Mouse (Mus musculus) regulatory T cell (primary cell): ENCODE results near the gene Alkbh3.

ENCODE experiments used
- in situ Hi-C: fragments of 300-600 bp; cut with MboI, MseI; formaldehyde crosslinking; loops from one replicate; pipeline ENCODE4 v1.15.1; 2025; ENCODE audit warnings: high pct_unique_total_duplicates

The Alkbh3 gene

GRCm38 (mm10) chr2:93996254-93996653, 14.4 kb downstream of the Alkbh3 start, which contains the start of gene Gm27027:
TSS of gene Gm27027 (minus strand) at chr2:93996354.
- in situ Hi-C loops: no loop called here

- in situ Hi-C loops: loop anchor here (5.0 kb wide), 1 partner anchor 111 kb away; no protein-coding TSS in a partner anchor
These were observed 17.8 kb downstream of the Alkbh3 start for GRCm38 (mm10) chr2:93992810-93993209.

GRCm38 (mm10) chr2:93992259-93992658, 18.3 kb downstream of the Alkbh3 start:
- in situ Hi-C loops: loop anchor here (5.0 kb wide), 1 partner anchor 110 kb away; no protein-coding TSS in a partner anchor

GRCm38 (mm10) chr2:93991336-93991735, 19.3 kb downstream of the Alkbh3 start:
- in situ Hi-C loops: loop anchor here (5.0 kb wide), 1 partner anchor 109 kb away; no protein-coding TSS in a partner anchor

- in situ Hi-C loops: no loop called here
These were observed 22.2 kb downstream of the Alkbh3 start for GRCm38 (mm10) chr2:93988440-93988839.

GRCm38 (mm10) chr2:93982457-93983235, 28.0 kb downstream of the Alkbh3 start:
- in situ Hi-C loops: no loop called here

GRCm38 (mm10) chr2:93979249-93980120, 31.1 kb downstream of the Alkbh3 start:
- in situ Hi-C loops: no loop called here

- in situ Hi-C loops: no loop called here
These were observed 34.0 kb downstream of the Alkbh3 start for GRCm38 (mm10) chr2:93976436-93977252.

- in situ Hi-C loops: no loop called here
These were observed 34.8 kb downstream of the Alkbh3 start for GRCm38 (mm10) chr2:93975526-93976435.

GRCm38 (mm10) chr2:93975041-93975440, 35.6 kb downstream of the Alkbh3 start:
- in situ Hi-C loops: no loop called here

GRCm38 (mm10) chr2:93971647-93972046, 39.0 kb downstream of the Alkbh3 start:
- in situ Hi-C loops: no loop called here

GRCm38 (mm10) chr2:93964494-93965160, 46.0 kb downstream of the Alkbh3 start:
- in situ Hi-C loops: no loop called here

GRCm38 (mm10) chr2:93963802-93964201, 46.8 kb downstream of the Alkbh3 start:
- in situ Hi-C loops: no loop called here

- in situ Hi-C loops: no loop called here
These were observed 48.9 kb downstream of the Alkbh3 start for GRCm38 (mm10) chr2:93961716-93962115.

- in situ Hi-C loops: no loop called here
These were observed 51.3 kb downstream of the Alkbh3 start for GRCm38 (mm10) chr2:93959346-93959745.

GRCm38 (mm10) chr2:93958216-93958615, 52.4 kb downstream of the Alkbh3 start:
- in situ Hi-C loops: no loop called here

- in situ Hi-C loops: no loop called here
These were observed 52.8 kb downstream of the Alkbh3 start for GRCm38 (mm10) chr2:93957785-93958175.

GRCm38 (mm10) chr2:93956908-93957784, 53.5 kb downstream of the Alkbh3 start, which contains the start of gene Gm13889:
TSS of gene Gm13889 (minus strand) at chr2:93957201.
- in situ Hi-C loops: no loop called here

- in situ Hi-C loops: no loop called here
These were observed 54.2 kb downstream of the Alkbh3 start for GRCm38 (mm10) chr2:93956331-93956801.
